Mouse (Mus musculus) left cerebral cortex, postnatal 25 days (tissue): ENCODE results near the gene Slc27a5. TPM values are rescaled to one million over a fixed set of nuclear protein-coding genes. Genes with fewer than 3 reads are reported as not detected.

Source experiments
- DNase-seq, 2 experiments: peaks; one replicate each; pipeline ENCODE4 v3.0.0; 2022; ENCODE audit warnings: low spot score in 2 of 2, mixed read lengths in 1 of 2
- intact Hi-C: fragments of 180-260 bp; cut with DNase I; formaldehyde crosslinking; loops from one replicate; pipeline ENCODE4 v1.15.1; 2025
- total RNA-seq, 2 experiments: library from RNA; stranded (reverse); gene quantifications; 2 replicates each; pipeline ENCODE4 v1.2.3; 2021

Gene Slc27a5
- total RNA-seq, 2 experiments from 2014 or later: not detected

DNA sequence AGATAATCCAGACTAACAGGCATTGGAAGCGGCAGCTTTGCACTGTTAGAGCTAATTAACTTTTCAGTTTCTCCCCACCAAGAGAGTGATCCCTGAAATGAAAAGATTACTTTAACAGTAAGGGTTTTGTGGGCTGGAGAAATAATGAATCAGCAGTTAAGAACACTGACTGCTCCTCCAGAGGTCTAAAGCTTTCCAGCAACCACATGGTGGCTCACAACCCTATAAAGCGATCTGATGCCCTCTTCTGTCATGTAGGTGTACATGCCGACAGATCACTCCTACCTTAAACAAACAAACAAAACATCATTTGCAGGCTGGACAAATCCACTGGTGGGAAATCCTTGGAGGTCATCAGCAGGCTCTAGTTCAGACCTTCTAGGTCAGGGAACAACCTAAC, 43.1 kb downstream of the Slc27a5 start:
- intact Hi-C loops: no loop called here
- DNase-seq: no peak

DNA sequence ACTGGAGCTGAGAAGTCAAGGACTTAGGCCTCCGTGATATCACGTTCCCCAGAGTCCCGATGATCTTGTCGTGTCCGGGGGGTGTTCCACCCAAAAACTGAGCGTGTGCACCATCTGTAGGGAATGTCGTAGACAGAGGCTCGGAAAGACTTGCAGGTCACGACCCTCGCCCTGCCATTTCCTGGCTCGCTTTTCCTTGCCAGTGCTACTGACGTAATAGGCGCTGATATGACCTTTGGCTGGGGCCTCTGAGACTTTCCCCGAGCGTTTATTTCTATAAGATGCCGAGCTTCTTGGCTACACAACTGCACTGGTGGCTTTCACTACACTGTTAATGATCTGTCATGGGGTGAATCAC, 48.1 kb downstream of the Slc27a5 start:
- no peak for DNase-seq
- intact Hi-C loops: loop anchor here (5.0 kb wide), 1 partner anchor 38 kb away; no protein-coding TSS in a partner anchor

DNA sequence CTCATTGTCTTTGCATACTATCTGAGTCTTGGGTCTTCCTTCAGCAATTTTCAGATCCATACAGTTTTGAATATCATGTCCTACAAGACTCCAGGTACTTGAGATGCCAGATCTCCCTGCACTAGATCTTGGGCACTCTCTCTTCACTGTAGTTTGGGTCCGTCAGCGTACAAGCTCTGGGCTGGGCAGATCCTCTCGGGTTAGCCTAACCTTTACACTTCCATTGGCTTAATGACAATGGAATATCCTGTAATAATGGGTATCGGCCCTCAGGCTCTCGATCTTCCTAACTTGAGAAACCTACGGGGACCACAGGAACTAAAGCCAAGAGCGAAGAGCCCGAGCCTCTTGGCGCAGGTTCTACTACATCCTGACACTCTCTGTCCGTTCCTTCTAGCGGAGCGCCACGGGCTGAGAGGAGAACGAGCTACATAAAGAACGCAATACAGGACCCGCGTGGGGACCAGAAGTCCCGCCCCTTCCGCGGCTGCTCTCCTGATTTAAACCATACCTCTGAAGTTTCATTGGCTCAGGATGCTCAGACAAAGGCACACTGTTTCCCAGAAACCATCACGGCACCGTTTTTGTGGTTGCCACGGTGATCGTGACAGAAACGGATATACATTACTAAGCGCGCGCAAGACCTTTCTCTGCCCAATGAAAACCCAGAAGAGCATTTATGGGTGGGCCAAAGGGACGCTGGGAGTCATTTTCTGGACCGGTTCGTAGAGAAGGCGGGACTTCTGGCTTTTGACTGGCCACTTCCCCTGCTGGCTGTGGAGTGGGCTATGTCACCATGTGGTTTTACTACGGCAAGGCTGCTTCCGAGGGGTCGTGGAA, 48.7 kb downstream of the Slc27a5 start:
- peak; percentile 97 to 100 for DNase-seq
- intact Hi-C loops: loop anchor here (5.0 kb wide), 1 partner anchor 37 kb away; no protein-coding TSS in a partner anchor

DNA sequence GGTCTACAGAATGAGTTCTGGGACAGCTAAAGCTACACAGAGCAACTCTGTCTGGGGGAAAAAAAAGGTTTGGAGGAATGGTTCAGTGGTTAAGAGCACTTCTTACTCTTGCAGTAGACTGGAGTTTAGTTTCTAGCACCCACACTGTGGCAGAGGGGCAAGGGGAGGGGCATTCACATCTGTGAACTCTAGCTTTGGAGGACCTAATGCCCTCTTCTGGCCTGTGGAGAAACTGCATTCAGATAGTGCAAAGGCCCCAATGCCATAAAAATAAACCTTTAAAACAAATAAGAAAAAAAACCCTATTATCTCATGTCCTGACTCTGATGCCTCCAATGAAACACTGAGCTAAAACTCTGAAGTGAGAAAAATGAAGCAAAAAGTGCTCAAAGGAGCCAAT, 54.5 kb downstream of the Slc27a5 start:
- no peak for DNase-seq
- intact Hi-C loops: no loop called here

DNA sequence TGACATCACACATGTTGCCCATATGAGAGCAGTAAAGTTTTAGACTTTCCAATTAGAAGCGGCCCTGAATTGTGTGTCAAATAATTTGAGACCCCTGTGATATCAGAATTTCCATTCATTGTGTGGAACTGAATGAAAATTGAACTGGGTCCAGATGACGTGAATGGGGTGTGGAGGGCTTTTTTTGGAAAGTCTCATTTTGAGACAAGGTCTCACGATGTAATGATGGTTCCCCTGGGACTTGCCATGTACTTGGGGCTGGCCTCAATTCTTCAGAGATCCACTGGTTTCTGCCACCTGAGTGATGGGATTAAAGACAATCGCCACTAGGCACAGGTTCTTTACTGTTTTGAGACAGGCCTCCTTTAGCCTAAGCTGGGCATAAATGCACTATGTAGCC, 57.4 kb downstream of the Slc27a5 start:
- no peak for DNase-seq
- intact Hi-C loops: no loop called here

Other genes with a start within 250 kb of the Slc27a5 start
- gene Zscan18, start 194.6 kb downstream of the Slc27a5 start, total RNA-seq: 10 to 100 TPM; 16.7 to 18.6 TPM
- gene Zfp329, start 179.3 kb downstream of the Slc27a5 start, total RNA-seq: 10 to 100 TPM; 22.5 to 23.9 TPM
- 10 to 100 TPM; 10.1 to 10.7 TPM for gene Zfp110, start 163.4 kb downstream of the Slc27a5 start, total RNA-seq
- gene Zfp128, start 117.0 kb downstream of the Slc27a5 start, total RNA-seq: 1 to 10 TPM; 6.9 to 7.4 TPM
- 10 to 100 TPM; 13.0 to 16.9 TPM for gene Zscan22, start 100.4 kb downstream of the Slc27a5 start, total RNA-seq
- 100 to 1,000 TPM; 339 to 352 TPM for gene Rps5, start 75.9 kb downstream of the Slc27a5 start, total RNA-seq
- under 1 TPM; 0.78 to 0.94 TPM for gene Rnf225, start 70.8 kb downstream of the Slc27a5 start, total RNA-seq
- 10 to 100 TPM; 10.3 to 11.9 TPM for gene Zfp324, start 32.4 kb downstream of the Slc27a5 start, total RNA-seq
- gene Zfp446, start 20.3 kb downstream of the Slc27a5 start, total RNA-seq: 1 to 10 TPM; 7.6 to 9.0 TPM
- gene Trim28, start 922 bp upstream of the Slc27a5 start, total RNA-seq: 100 to 1,000 TPM; 210 to 221 TPM
- 10 to 100 TPM; 34.4 to 37.1 TPM for gene Zbtb45, start 11.8 kb upstream of the Slc27a5 start, total RNA-seq
- 100 to 1,000 TPM; 127 to 131 TPM for gene Chmp2a, start 36.6 kb upstream of the Slc27a5 start, total RNA-seq
- 100 to 1,000 TPM; 219 to 237 TPM for gene Ube2m, start 40.1 kb upstream of the Slc27a5 start, total RNA-seq
- 10 to 100 TPM; 13.7 to 14.9 TPM for gene Mzf1, start 56.6 kb upstream of the Slc27a5 start, total RNA-seq
- not detected for gene Vmn1r85, start 97.0 kb upstream of the Slc27a5 start, total RNA-seq
- gene Vmn1r86, start 121.7 kb upstream of the Slc27a5 start, total RNA-seq: not detected
- gene Vmn1r87, start 142.0 kb upstream of the Slc27a5 start, total RNA-seq: not detected
- under 1 TPM; 0.16 to 0.25 TPM for gene Vmn1r88, start 161.4 kb upstream of the Slc27a5 start, total RNA-seq
- gene Vmn1r89, start 214.8 kb upstream of the Slc27a5 start, total RNA-seq: not detected